Mouse (Mus musculus): ENCODE measurements around the gene Rnf222.

DNA sequence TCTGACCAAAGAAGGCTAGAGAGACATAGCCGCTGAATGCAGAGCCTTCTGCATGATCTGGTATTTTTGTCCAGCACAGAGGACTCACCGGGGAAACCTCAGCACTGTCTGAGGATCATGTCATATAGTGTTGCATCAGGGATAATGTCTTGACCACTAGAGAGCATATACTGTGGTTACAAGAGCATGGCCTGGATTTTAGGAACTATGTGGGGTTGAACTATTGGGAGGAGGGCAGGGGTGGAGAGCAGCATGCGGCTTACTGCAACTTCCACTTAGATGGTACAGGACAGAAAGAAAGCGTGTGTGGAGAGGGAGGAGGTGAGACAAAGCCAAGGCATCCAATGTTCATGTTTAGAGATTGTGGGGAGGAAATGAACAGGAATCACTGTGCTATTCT, 26.2 kb downstream of the Rnf222 start:
- TF ChIP-seq POLR2A (IDR thresholded peaks at IDR 0.05; ENCODE audit: borderline replicate concordance, extremely low read depth, insufficient read depth, insufficient read length, poor library complexity, severe bottlenecking) (no peak), CTCF (IDR thresholded peaks at IDR 0.05; ENCODE audit: borderline replicate concordance, extremely low read depth, insufficient read depth, insufficient read length) (no peak)
